Mouse (Mus musculus) forebrain, embryonic 16.5 days (tissue): ENCODE data around the gene 6030452D12Rik. TPM values are rescaled to one million over a fixed set of nuclear protein-coding genes. Genes with fewer than 3 reads are reported as not detected.

Experiments
- ATAC-seq: fragments of 200-750 bp; cut with Nextera tagmentation; 2 replicates; pipeline ENCODE4 v1.8.0; 2017; ENCODE audit warnings: mild to moderate bottlenecking, moderate library complexity
- H3K27ac ChIP-seq: fragments of 300-500 bp; sonication (generic); 2 replicates; pipeline ENCODE4 v1.5.1; 2014; ENCODE audit warnings: low read length, control low read depth
- H3K27me3 ChIP-seq: fragments of 300-500 bp; sonication (generic); replicated peaks from 2 replicates; pipeline ENCODE4 v1.6.1; 2014; ENCODE audit warnings: low read length; ENCODE audit not compliant: control insufficient read depth, insufficient read depth
- H3K36me3 ChIP-seq: fragments of 300-500 bp; sonication (generic); 2 replicates; pipeline ENCODE4 v1.6.1; 2014; ENCODE audit not compliant: control insufficient read depth, insufficient read depth
- H3K4me1 ChIP-seq: fragments of 300-500 bp; sonication (generic); replicated peaks from 2 replicates; pipeline ENCODE4 v1.6.1; 2014; ENCODE audit warnings: low read length; ENCODE audit not compliant: control insufficient read depth, insufficient read depth
- H3K4me2 ChIP-seq: fragments of 300-500 bp; sonication (generic); 2 replicates; pipeline ENCODE4 v1.6.1; 2014; ENCODE audit warnings: mild to moderate bottlenecking, low read length, control low read depth
- H3K4me3 ChIP-seq: fragments of 300-500 bp; sonication (generic); replicated peaks from 2 replicates; pipeline ENCODE4 v1.5.1; 2014; ENCODE audit warnings: mild to moderate bottlenecking, low read length, control low read depth
- H3K9ac ChIP-seq: fragments of 300-500 bp; sonication (generic); replicated peaks from 2 replicates; pipeline ENCODE4 v1.6.1; 2014; ENCODE audit warnings: low read depth, low read length, control low read depth
- H3K9me3 ChIP-seq: fragments of 300-500 bp; sonication (generic); 2 replicates; pipeline ENCODE4 v1.6.1; 2016; ENCODE audit warnings: low read length; ENCODE audit not compliant: control insufficient read depth
- WGBS: fragments of 180-500 bp; shearing (Covaris S2); extraction: QIAGEN DNeasy Blood & Tissue Kit; methylation state at CpG from one replicate; pipeline ENCODE4 v1.1.7; 2014; 5-methylcytosine and 5-hydroxymethylcytosine counted together
- polyA plus RNA-seq: library from polyadenylated mRNA; unstranded; fragments of >200 nt; fragmentation: Nextera tagmentation; extraction: Ambion mirVana; gene quantifications from 2 replicates; pipeline ENCODE4 v1.2.1, GENCODE M21; 2015

Gene 6030452D12Rik
- polyA plus RNA-seq, 1 experiment from 2014 or later: not detected

GRCm38 (mm10) chr8:106529885-106530482 is 29.7 kb downstream of the 6030452D12Rik start:
- Histone ChIP-seq H3K4me1 (no peaks in the 10 kb centered on the region), H3K36me3 (no peaks in the 10 kb centered on the region), H3K9ac (no peak overlapping the region), H3K4me2 (no peak overlapping the region), H3K27ac (no peak overlapping the region), H3K9me3 (no peaks in the 10 kb centered on the region), H3K27me3 (no peaks in the 10 kb centered on the region), H3K4me3 (no peak overlapping the region)
- 95% methylated on average over 10 of the region's 10 CpGs for WGBS
- ATAC-seq: no peak

GRCm38 (mm10) chr8:106530566-106530965 is 30.2 kb downstream of the 6030452D12Rik start:
- Histone ChIP-seq H3K36me3 (no peaks in the 10 kb centered on the region), H3K9me3 (no peaks in the 10 kb centered on the region), H3K27me3 (no peaks in the 10 kb centered on the region), H3K4me3 (no peak overlapping the region), H3K4me2 (no peak overlapping the region), H3K4me1 (no peaks in the 10 kb centered on the region), H3K27ac (no peak overlapping the region), H3K9ac (no peak overlapping the region)
- no peak for ATAC-seq
- 71% methylated on average over 4 of the region's 4 CpGs for WGBS

GRCm38 (mm10) chr8:106533709-106534108 is 33.4 kb downstream of the 6030452D12Rik start:
- Histone ChIP-seq H3K36me3 (no peaks in the 10 kb centered on the region), H3K27me3 (no peaks in the 10 kb centered on the region), H3K4me3 (no peak overlapping the region), H3K4me1 (no peaks in the 10 kb centered on the region), H3K27ac (no peak overlapping the region), H3K9ac (no peak overlapping the region), H3K9me3 (no peaks in the 10 kb centered on the region), H3K4me2 (no peak overlapping the region)
- 83% methylated on average over 7 of the region's 7 CpGs for WGBS
- ATAC-seq: no peak

GRCm38 (mm10) chr8:106534449-106534848 is 34.1 kb downstream of the 6030452D12Rik start:
- Histone ChIP-seq H3K4me1 (no peaks in the 10 kb centered on the region), H3K27me3 (no peaks in the 10 kb centered on the region), H3K27ac (no peak overlapping the region), H3K4me2 (no peak overlapping the region), H3K9ac (no peak overlapping the region), H3K36me3 (no peaks in the 10 kb centered on the region), H3K9me3 (no peaks in the 10 kb centered on the region), H3K4me3 (no peak overlapping the region)
- no peak for ATAC-seq
- 36% methylated on average over 6 of the region's 6 CpGs for WGBS

GRCm38 (mm10) chr8:106535448-106535847 is 35.1 kb downstream of the 6030452D12Rik start:
- Histone ChIP-seq H3K4me1 (no peaks in the 10 kb centered on the region), H3K4me2 (no peak overlapping the region), H3K27ac (no peak overlapping the region), H3K36me3 (no peaks in the 10 kb centered on the region), H3K9me3 (no peaks in the 10 kb centered on the region), H3K9ac (no peak overlapping the region), H3K4me3 (no peak overlapping the region), H3K27me3 (no peaks in the 10 kb centered on the region)
- no peak for ATAC-seq
- WGBS: 76% methylated on average over 4 of the region's 4 CpGs

- Histone ChIP-seq H3K4me3 (no peak overlapping the region), H3K9ac (no peak overlapping the region), H3K27ac (no peak overlapping the region), H3K4me1 (no peaks in the 10 kb centered on the region), H3K9me3 (no peaks in the 10 kb centered on the region), H3K27me3 (no peaks in the 10 kb centered on the region), H3K4me2 (no peak overlapping the region), H3K36me3 (no peaks in the 10 kb centered on the region)
- no peak for ATAC-seq
- WGBS: 79% methylated on average over 5 of the region's 5 CpGs
Observed at GRCm38 (mm10) chr8:106539193-106539592, 38.9 kb downstream of the 6030452D12Rik start.

- WGBS: 90% methylated on average over 11 of the region's 11 CpGs
- Histone ChIP-seq H3K27ac (no peak overlapping the region), H3K27me3 (no peaks in the 10 kb centered on the region), H3K9ac (no peak overlapping the region), H3K9me3 (no peaks in the 10 kb centered on the region), H3K36me3 (no peaks in the 10 kb centered on the region), H3K4me1 (no peaks in the 10 kb centered on the region), H3K4me2 (no peak overlapping the region), H3K4me3 (no peak overlapping the region)
- no peak for ATAC-seq
Observed at GRCm38 (mm10) chr8:106541002-106541401, 40.7 kb downstream of the 6030452D12Rik start.

GRCm38 (mm10) chr8:106543043-106543442 is 42.7 kb downstream of the 6030452D12Rik start:
- no peak for ATAC-seq
- Histone ChIP-seq H3K27ac (no peak overlapping the region), H3K4me2 (no peak overlapping the region), H3K4me1 (no peaks in the 10 kb centered on the region), H3K9ac (no peak overlapping the region), H3K27me3 (no peaks in the 10 kb centered on the region), H3K4me3 (no peak overlapping the region), H3K36me3 (no peaks in the 10 kb centered on the region), H3K9me3 (no peaks in the 10 kb centered on the region)
- 78% methylated on average over 8 of the region's 8 CpGs for WGBS

- Histone ChIP-seq H3K36me3 (no peaks in the 10 kb centered on the region), H3K4me1 (no peaks in the 10 kb centered on the region), H3K9ac (no peak overlapping the region), H3K4me3 (no peak overlapping the region), H3K27me3 (no peaks in the 10 kb centered on the region), H3K9me3 (no peaks in the 10 kb centered on the region), H3K4me2 (no peak overlapping the region), H3K27ac (no peak overlapping the region)
- 75% methylated on average over 2 of the region's 2 CpGs for WGBS
- ATAC-seq: no peak
Observed at GRCm38 (mm10) chr8:106545149-106545548, 44.8 kb downstream of the 6030452D12Rik start.

- no peaks in the 10 kb centered on the region for H3K36me3 ChIP-seq
- 88% methylated on average over 7 of the region's 7 CpGs for WGBS
- no peak overlapping the region for H3K9ac ChIP-seq
- H3K27ac ChIP-seq: no peak overlapping the region
- no peaks in the 10 kb centered on the region for H3K9me3 ChIP-seq
- no peak for ATAC-seq
- no peak overlapping the region for H3K4me3 ChIP-seq
- no peaks in the 10 kb centered on the region for H3K4me1 ChIP-seq
- H3K27me3 ChIP-seq: no peaks in the 10 kb centered on the region
- no peak overlapping the region for H3K4me2 ChIP-seq
Observed at GRCm38 (mm10) chr8:106546746-106547145, 46.4 kb downstream of the 6030452D12Rik start.
